Mouse (Mus musculus): Measurements from ENCODE around the gene Nrbf2.

Nrbf2 gene

GRCm38 (mm10) chr10:67218873-67219565 is 66.1 kb downstream of the Nrbf2 start:
- no peak for DNase-seq (ENCODE audit: inconsistent age in 2 of 2, low spot score in 1 of 2)

- peak in 1 of 2 experiments; percentile 53 for DNase-seq (ENCODE audit: inconsistent age in 2 of 2, low spot score in 1 of 2)
These were observed 68.2 kb downstream of the Nrbf2 start for GRCm38 (mm10) chr10:67216872-67217271.

Data from adrenal gland, adult (tissue).